Mouse (Mus musculus) ovary, adult 10 weeks (tissue): ENCODE measurements around the gene Wnk2. TPM values are rescaled to one million over a fixed set of nuclear protein-coding genes. Genes with fewer than 3 reads are reported as not detected.

Source experiments
- polyA plus RNA-seq: library from polyadenylated mRNA; stranded (reverse); fragments of 350-450 nt; fragmentation: Illumina TruSeq; extraction: RNeasy Lipid Tissue Mini Kit (QIAGEN cat#74804); gene quantifications from one replicate; pipeline ENCODE4 v1.2.3, GENCODE M21; 2014

Wnk2 gene
- polyA plus RNA-seq: 0.26 TPM

DNA sequence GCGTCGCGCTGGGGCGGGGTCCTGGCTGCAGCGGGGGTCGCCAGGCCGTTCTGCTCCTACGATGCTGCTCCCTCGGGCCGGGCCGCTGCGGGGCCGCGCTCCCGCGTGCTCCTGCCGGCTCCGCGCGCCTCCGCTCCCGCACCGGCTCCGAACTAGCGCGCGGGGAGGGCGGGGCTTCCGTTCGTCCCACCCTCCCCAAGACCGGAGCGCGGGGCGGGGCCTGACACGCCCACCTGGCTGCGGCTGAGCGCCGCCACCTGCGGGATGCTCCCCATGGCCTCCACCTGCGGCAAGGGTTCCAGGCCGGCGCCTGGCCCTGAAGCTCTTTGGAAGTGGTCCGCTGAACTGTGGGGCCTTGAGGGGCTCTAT lies at the start of gene Wnk2:
TSS of gene Wnk2 (minus strand) at position 157 of the 369 bp plus-strand sequence.

DNA sequence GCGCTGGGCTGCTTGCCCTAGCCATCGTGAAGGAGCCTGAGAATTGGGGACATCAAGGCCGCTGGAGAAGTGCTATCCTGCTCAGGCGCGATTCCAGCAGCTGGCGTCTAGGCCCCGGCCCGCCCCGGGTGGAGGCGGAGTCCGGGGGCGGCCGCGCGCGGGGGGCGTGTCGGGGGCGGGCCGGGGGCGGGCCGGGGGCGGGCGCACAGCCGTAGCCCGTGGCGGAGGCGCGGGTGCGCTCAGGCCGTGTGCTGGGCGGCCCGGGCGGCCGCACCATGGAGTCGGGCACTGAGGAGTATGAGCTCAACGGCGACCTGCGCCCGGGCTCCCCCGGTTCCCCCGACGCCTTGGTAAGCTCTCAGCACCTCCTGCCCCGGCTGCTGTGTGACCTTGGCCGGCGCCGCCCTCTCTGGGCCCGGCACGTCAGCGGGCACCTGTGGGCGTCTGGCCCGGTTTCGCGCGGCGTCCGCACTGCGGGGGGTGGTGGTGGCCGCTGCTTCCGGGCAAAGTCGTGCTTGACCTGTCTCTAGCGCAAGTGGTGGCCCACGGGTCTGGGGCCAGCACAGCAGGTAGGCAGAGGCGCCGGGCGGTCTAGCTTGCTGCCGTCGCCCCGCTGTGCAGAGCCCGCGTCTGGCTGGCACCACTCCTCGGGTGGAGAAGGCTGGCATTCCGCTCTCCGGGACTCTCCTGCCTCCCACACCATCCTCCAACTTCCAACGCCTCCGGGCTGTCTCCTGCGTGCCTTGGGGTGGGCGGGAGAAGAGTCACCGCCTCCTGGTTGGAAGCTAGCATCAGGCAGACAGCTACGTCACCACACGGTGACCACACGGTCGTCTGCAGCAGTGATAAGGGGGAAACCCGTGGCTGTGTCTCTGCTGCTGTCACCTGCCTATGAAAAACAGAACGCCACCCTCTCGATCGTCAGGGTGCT lies 39.7 kb upstream of the Wnk2 start, which contains the start of gene Ninj1:
TSS of gene Ninj1 (plus strand) at position 198 of the 931 bp plus-strand sequence.

Other genes with a start within 250 kb of the Wnk2 start
- 323 TPM for gene Fam120a, start 180.0 kb downstream of the Wnk2 start, polyA plus RNA-seq
- not detected for gene Ninj1, start 39.5 kb upstream of the Wnk2 start, polyA plus RNA-seq
- gene Card19, start 68.0 kb upstream of the Wnk2 start, polyA plus RNA-seq: not detected
- 6.6 TPM for gene Susd3, start 100.7 kb upstream of the Wnk2 start, polyA plus RNA-seq
- 2.5 TPM for gene Fgd3, start 172.3 kb upstream of the Wnk2 start, polyA plus RNA-seq
- gene Bicd2, start 193.6 kb upstream of the Wnk2 start, polyA plus RNA-seq: 25.5 TPM